Mouse (Mus musculus) stomach, embryonic 14.5 days (tissue): Measurements from ENCODE around the gene Nars2. TPM values are rescaled to one million over a fixed set of nuclear protein-coding genes. Genes with fewer than 3 reads are reported as not detected.

Experiments used
- ATAC-seq: fragments of 200-750 bp; cut with Nextera tagmentation; 2 replicates; pipeline ENCODE4 v1.8.0; 2017; ENCODE audit warnings: low read depth, moderate TSS enrichment; ENCODE audit not compliant: insufficient number of reproducible peaks, insufficient read depth, low FRiP score
- H3K27ac ChIP-seq: fragments of 300-500 bp; sonication (generic); 2 replicates; pipeline ENCODE4 v1.5.1; 2014; ENCODE audit warnings: mild to moderate bottlenecking, low read length, moderate library complexity, mixed read lengths
- H3K27me3 ChIP-seq: fragments of 300-500 bp; sonication (generic); 2 replicates; pipeline ENCODE4 v1.6.1; 2014; ENCODE audit warnings: low read length, control low read depth, mixed read lengths; ENCODE audit not compliant: control insufficient read depth, insufficient read depth
- H3K36me3 ChIP-seq: fragments of 300-500 bp; sonication (generic); 2 replicates; pipeline ENCODE4 v1.6.1; 2014; ENCODE audit warnings: mild to moderate bottlenecking, control low read depth, low read length, moderate library complexity, mixed read lengths; ENCODE audit not compliant: control insufficient read depth, insufficient read depth
- H3K4me1 ChIP-seq: fragments of 300-500 bp; sonication (generic); 2 replicates; pipeline ENCODE4 v1.6.1; 2014; ENCODE audit warnings: low read length, control low read depth, mixed read lengths; ENCODE audit not compliant: control insufficient read depth, insufficient read depth
- H3K4me2 ChIP-seq: fragments of 300-500 bp; sonication (generic); replicated peaks from 2 replicates; pipeline ENCODE4 v1.6.1; 2014; ENCODE audit warnings: low read depth, low read length, control low read depth
- H3K4me3 ChIP-seq: fragments of 300-500 bp; sonication (generic); 2 replicates; pipeline ENCODE4 v1.5.1; 2014; ENCODE audit warnings: low read depth, low read length, control low read depth
- H3K9ac ChIP-seq: fragments of 300-500 bp; sonication (generic); replicated peaks from 2 replicates; pipeline ENCODE4 v1.6.1; 2014; ENCODE audit warnings: low read depth, mild to moderate bottlenecking, control low read depth, low read length, moderate library complexity, mixed read lengths
- H3K9me3 ChIP-seq: fragments of 300-500 bp; sonication (generic); 2 replicates; pipeline ENCODE4 v1.6.1; 2016; ENCODE audit warnings: low read depth, low read length, control low read depth; ENCODE audit not compliant: control insufficient read depth
- whole genome bisulfite sequencing: fragments of 180-500 bp; shearing (Covaris S2); extraction: QIAGEN DNeasy Blood & Tissue Kit; methylation state at CpG from one replicate; pipeline ENCODE4 v1.1.7; 2014; 5-methylcytosine and 5-hydroxymethylcytosine counted together
- polyA plus RNA-seq: library from polyadenylated mRNA; unstranded; fragments of >200 nt; fragmentation: Nextera tagmentation; extraction: Ambion mirVana; gene quantifications from 2 replicates; pipeline ENCODE4 v1.2.1, GENCODE M21; 2014

Gene Nars2
- polyA plus RNA-seq, 1 experiment from 2014 or later: 23.5 TPM

GRCm38 (mm10) chr7:97072061-97072460 is 120.8 kb downstream of the Nars2 start:
- Histone ChIP-seq H3K4me1 (no peaks in the 10 kb centered on the region), H3K9me3 (no peaks in the 10 kb centered on the region)
- WGBS: 83% methylated on average over 5 of the region's 5 CpGs

DNA sequence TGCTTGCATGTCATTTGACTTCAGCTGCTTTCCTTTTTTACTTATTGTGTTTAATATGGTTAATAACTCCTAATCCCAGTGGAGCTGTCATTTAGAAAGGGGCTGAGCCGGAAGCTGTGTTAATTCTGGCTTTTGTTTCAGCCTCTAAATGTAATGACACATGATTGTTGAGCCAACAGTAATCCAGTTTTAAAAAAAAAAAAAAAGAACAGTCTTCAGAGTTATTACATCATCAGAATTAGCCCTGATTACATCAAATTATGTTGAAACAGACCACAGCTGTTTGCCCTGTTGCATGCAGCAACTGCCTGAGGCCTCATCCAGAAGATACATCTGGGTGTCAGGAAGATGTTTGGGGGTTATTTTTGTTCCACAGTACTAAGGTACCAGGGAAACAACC is 123.7 kb downstream of the Nars2 start:
- ATAC-seq: no peak
- Histone ChIP-seq H3K9me3 (no peaks in the 10 kb centered on the region), H3K27ac (no peak overlapping the region), H3K4me3 (no peak overlapping the region), H3K9ac (no peak overlapping the region), H3K4me1 (no peaks in the 10 kb centered on the region), H3K36me3 (no peaks in the 10 kb centered on the region), H3K27me3 (no peaks in the 10 kb centered on the region), H3K4me2 (no peak overlapping the region)
- WGBS: 60% methylated on average over 1 of the region's 1 CpGs

More at GRCm38 (mm10) chr7:97072061-97072460, 120.8 kb downstream of the Nars2 start:
- no peak for ATAC-seq
- no peak overlapping the region for H3K4me2 ChIP-seq
- no peak overlapping the region for H3K4me3 ChIP-seq
- no peaks in the 10 kb centered on the region for H3K27me3 ChIP-seq
- H3K27ac ChIP-seq: no peak overlapping the region
- no peaks in the 10 kb centered on the region for H3K36me3 ChIP-seq
- H3K9ac ChIP-seq: no peak overlapping the region

GRCm38 (mm10) chr7:97076977-97077376 is 125.7 kb downstream of the Nars2 start:
- Histone ChIP-seq H3K9ac (no peak overlapping the region), H3K4me3 (no peak overlapping the region), H3K27ac (no peak overlapping the region), H3K4me1 (no peaks in the 10 kb centered on the region), H3K27me3 (no peaks in the 10 kb centered on the region), H3K36me3 (no peaks in the 10 kb centered on the region), H3K9me3 (no peaks in the 10 kb centered on the region), H3K4me2 (no peak overlapping the region)
- no peak for ATAC-seq

DNA sequence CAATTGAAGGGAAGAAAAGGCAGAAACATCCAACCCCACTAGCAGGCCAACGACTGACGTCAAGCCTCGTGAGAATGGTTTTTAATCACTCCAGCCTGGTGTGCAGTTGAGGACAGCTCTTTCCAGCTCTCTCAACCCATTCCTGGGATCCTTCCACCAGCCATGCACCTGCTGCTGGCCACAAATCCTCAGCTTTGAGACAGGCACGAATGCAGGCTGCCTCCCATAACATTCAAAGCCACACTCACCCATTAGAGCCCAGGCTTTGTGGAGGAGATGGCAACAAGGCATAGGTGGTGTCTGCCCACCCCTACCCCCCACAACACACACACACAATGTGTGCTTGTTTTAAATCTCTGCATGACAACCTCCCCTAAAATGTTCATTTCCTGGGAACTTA is 127.4 kb downstream of the Nars2 start:
- Histone ChIP-seq H3K36me3 (no peaks in the 10 kb centered on the region), H3K4me3 (no peak overlapping the region), H3K4me2 (no peak overlapping the region), H3K9ac (no peak overlapping the region), H3K27me3 (no peaks in the 10 kb centered on the region), H3K27ac (no peak overlapping the region), H3K9me3 (no peaks in the 10 kb centered on the region), H3K4me1 (peaks cover 5% of the 10 kb centered on the region; the same call in 1 of the 2 replicates)
- 43% methylated on average over 4 of the region's 4 CpGs for WGBS
- ATAC-seq: no peak

DNA sequence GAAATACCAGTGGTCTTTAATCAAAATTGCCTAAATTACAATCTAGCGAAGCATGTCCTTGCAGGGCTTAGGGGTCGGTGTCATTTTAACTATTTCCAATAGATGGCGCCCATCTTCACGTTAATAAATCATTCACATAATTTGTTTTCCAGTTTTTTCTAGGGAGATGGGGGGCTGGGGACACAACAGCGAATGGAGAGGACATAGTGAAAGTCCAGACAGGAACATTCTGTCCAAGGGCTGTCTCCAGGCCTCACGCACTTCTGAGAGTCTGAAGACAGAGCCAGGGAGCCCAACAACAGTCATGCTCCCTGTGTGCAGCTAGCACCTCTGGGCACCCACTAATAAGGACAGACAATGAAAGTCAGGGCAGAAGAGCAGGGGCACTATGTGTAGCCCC is 127.8 kb downstream of the Nars2 start:
- Histone ChIP-seq H3K4me3 (no peak overlapping the region), H3K9ac (no peak overlapping the region), H3K27ac (no peak overlapping the region), H3K9me3 (no peaks in the 10 kb centered on the region), H3K27me3 (no peaks in the 10 kb centered on the region), H3K36me3 (no peaks in the 10 kb centered on the region), H3K4me2 (no peak overlapping the region), H3K4me1 (peaks cover 9% of the 10 kb centered on the region; the same call in 1 of the 2 replicates)
- 16% methylated on average over 6 of the region's 6 CpGs for WGBS
- no peak for ATAC-seq

- ATAC-seq: no peak
- H3K36me3 ChIP-seq: no peaks in the 10 kb centered on the region
- H3K9me3 ChIP-seq: no peaks in the 10 kb centered on the region
- no peak overlapping the region for H3K4me3 ChIP-seq
- no peak overlapping the region for H3K9ac ChIP-seq
- 58% methylated on average over 4 of the region's 4 CpGs for WGBS
- H3K4me2 ChIP-seq: no peak overlapping the region
- H3K27me3 ChIP-seq: no peaks in the 10 kb centered on the region
- peaks cover 12% of the 10 kb centered on the region; the same call in 1 of the 2 replicates for H3K4me1 ChIP-seq
- H3K27ac ChIP-seq: no peak overlapping the region
Observed at GRCm38 (mm10) chr7:97079651-97080365, 128.5 kb downstream of the Nars2 start.

GRCm38 (mm10) chr7:97080621-97081241 is 129.4 kb downstream of the Nars2 start:
- 32% methylated on average over 4 of the region's 4 CpGs for WGBS
- no peak for ATAC-seq
- H3K9me3 ChIP-seq: no peaks in the 10 kb centered on the region
- H3K4me2 ChIP-seq: peak overlapping the region; percentile 69
- H3K9ac ChIP-seq: no peak overlapping the region
- H3K36me3 ChIP-seq: no peaks in the 10 kb centered on the region
- H3K27ac ChIP-seq: peak overlapping the region; percentile 95; the same call in 1 of the 2 replicates
- H3K4me1 ChIP-seq: peaks cover 12% of the 10 kb centered on the region; the same call in 1 of the 2 replicates
- peak overlapping the region; percentile 85 for H3K4me3 ChIP-seq
- no peaks in the 10 kb centered on the region for H3K27me3 ChIP-seq

- Histone ChIP-seq H3K9ac (peak within 1 kb of the TSS; percentile 95), H3K4me3 (peak within 1 kb of the TSS; percentile 85), H3K4me2 (peak within 1 kb of the TSS; percentile 69), H3K27me3 (no peaks in the 10 kb centered on the region), H3K27ac (peak within 1 kb of the TSS; percentile 95), H3K4me1 (peaks cover 12% of the 10 kb centered on the region; the same call in 1 of the 2 replicates), H3K36me3 (no peaks in the 10 kb centered on the region), H3K9me3 (no peaks in the 10 kb centered on the region)
- ATAC-seq: peak; percentile 81
- WGBS: under 1% methylated on average over 51 of the region's 83 CpGs
Observed at GRCm38 (mm10) chr7:97081242-97081958, 130.1 kb downstream of the Nars2 start, which contains the start of gene Gab2. Gene Gab2, plus strand, starts transcription at chr7:97081586.
